Mouse (Mus musculus) Patski (cell line): ENCODE measurements around the gene Unc13b. TPM values are rescaled to one million over a fixed set of nuclear protein-coding genes. Genes with fewer than 3 reads are reported as not detected.

Experiments used
- ATAC-seq: fragments of 100-300 bp; one replicate; pipeline ENCODE4 v1.8.0; 2021
- CTCF ChIA-PET: fragments of 350-600 bp; sonication (Branson Sonifier 250); formaldehyde crosslinking; loops from one replicate; lab custom pipeline; 2022; ENCODE audit warnings: inconsistent platforms; lab: Charles Lee
- POLR2A ChIA-PET: fragments of 350-600 bp; sonication (Branson Sonifier 250); formaldehyde crosslinking; loops from one replicate; lab custom pipeline; 2022; ENCODE audit warnings: antibody characterized with exemption, inconsistent platforms; lab: Charles Lee
- DNase-seq: peaks from one replicate; pipeline ENCODE4 v3.0.0-alpha.2; 2011; ENCODE audit warnings: low read depth, low spot score
- H3K27me3 ChIP-seq: fragments of 371-371 bp; one replicate; pipeline ENCODE4 v1.5.1; 2021
- CTCF ChIP-seq: fragments of 100-300 bp; IDR thresholded peaks from one replicate; pipeline ENCODE4 v1.5.1; 2021
- in situ Hi-C: fragments of 300-500 bp; cut with MboI; formaldehyde crosslinking; loops from 3 replicates; pipeline ENCODE4 v1.11.1; 2018; ENCODE audit warnings: low pct_unique_long_range_greater_than_20kb, mixed read lengths
- polyA plus RNA-seq: library from polyadenylated mRNA; unstranded; gene quantifications from one replicate; pipeline ENCODE4 v1.2.3, GENCODE M21; 2021

Gene Unc13b
- polyA plus RNA-seq, 1 experiment from 2014 or later = 8.2 TPM

DNA sequence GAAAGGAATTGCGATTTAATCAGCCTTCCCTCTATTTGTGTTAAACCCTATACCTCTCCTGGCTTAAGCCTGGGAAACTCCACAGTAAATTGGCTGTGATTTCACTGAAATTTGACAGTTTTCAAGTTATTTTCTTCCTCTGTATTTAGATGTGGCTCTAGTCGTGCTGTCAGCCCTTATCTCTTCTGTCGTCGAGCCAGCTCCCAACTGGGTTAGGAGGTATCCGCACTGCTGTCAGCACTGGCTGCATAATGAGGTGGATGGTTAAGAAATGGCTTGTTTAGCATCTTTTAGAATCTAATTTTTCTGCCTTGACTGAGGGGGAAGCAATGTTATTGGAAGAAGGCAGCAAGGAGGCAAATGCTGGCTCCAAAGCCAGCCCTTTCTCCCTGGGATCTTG, 148.2 kb downstream of the Unc13b start:
- ChIA-PET CTCF (no interaction called here), POLR2A (interaction anchor here (0.6 kb wide), 1 partner anchor 21 kb away, joined by 4 read pairs; no protein-coding TSS in a partner anchor)
- no peak for TF ChIP-seq CTCF
- DNase-seq (no peak), ATAC-seq (no peak)
- H3K27me3 ChIP-seq = no peaks in the 10 kb centered on the region
- in situ Hi-C loops = no loop called here

DNA sequence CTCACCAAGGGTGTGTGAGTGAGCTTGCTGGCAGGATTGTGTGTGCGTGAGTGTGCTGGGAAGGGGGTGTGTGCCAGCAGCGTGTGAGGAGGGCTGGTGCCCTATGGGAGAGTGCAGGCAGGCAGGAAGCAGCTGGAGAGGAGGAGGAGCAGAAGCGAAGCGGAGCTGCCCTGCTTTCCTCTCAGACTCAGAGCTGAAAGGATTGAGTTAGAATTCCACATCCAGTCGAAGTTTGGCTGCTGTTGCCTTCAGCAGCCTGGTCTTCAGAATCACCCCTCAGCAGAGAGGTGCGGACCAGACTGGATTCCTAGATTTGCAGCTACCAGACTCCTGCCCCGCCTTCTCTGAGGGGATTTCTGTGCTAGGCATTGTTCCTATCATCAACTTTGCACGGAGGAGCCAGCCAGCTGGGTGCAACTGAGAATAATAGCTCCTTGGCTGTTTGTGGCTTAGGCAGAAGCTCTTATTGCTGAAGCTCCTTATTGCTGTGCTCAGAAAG, 150.4 kb downstream of the Unc13b start:
- DNase-seq (no peak), ATAC-seq (no peak)
- CTCF ChIA-PET = interaction anchor here (1.6 kb wide), 1 partner anchor 28 kb away, joined by 3 read pairs; no protein-coding TSS in a partner anchor
- H3K27me3 ChIP-seq = no peaks in the 10 kb centered on the region
- TF ChIP-seq CTCF = no peak
- in situ Hi-C loops = no loop called here
- POLR2A ChIA-PET = no interaction called here

DNA sequence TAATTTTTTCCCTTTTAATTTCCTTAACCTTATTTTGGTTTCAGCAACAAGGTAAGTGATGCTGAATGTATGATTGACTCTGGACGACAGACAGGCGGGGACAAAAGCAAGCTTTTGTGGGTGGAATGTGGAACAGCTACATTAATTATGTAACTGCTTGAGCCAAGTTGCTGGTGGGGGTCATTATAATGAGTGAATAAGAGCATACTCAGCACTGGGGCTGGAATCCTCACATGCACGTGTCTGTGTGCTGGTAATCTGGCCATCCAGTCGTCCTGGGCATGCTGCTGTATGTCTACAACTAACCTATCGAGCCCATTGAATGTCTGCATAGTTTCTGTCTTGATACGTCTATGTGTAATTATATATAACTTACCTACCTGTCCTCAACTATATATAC, 150.9 kb downstream of the Unc13b start:
- CTCF ChIA-PET = interaction anchor here (1.6 kb wide), 1 partner anchor 28 kb away, joined by 3 read pairs; no protein-coding TSS in a partner anchor
- in situ Hi-C loops = loop anchor here (5.0 kb wide), 1 partner anchor 32 kb away; no protein-coding TSS in a partner anchor
- POLR2A ChIA-PET = no interaction called here
- TF ChIP-seq CTCF = no peak
- ATAC-seq (no peak), DNase-seq (no peak)
- H3K27me3 ChIP-seq = no peaks in the 10 kb centered on the region

DNA sequence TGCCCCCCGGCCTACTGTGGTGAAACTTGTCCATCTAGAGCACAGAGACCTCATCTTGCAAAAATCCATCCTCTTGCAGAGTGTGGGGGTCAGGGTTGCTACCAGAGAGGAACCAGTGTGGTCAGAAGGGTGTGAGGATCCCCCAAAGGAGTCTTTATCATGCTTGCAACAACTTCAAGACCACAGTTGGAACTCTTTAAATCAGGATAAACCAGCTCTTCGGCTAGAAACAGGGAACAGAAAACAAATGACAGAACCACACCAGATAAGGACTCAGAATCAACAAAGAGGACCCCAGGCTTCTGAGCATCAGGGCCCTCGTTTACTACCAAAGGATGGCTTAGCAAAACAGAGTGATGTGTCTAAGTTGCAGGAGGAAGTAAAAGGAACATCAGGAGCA, 157.7 kb downstream of the Unc13b start:
- H3K27me3 ChIP-seq = no peaks in the 10 kb centered on the region
- in situ Hi-C loops = no loop called here
- ChIA-PET POLR2A (no interaction called here), CTCF (no interaction called here)
- no peak for ATAC-seq
- DNase-seq = no peak
- TF ChIP-seq CTCF = no peak

GRCm38 (mm10) chr4:43217997-43218396, 159.2 kb downstream of the Unc13b start:
- POLR2A ChIA-PET = no interaction called here
- CTCF ChIA-PET = interaction anchor here (1.0 to 1.2 kb wide), 2 partner anchors 12 to 17 kb away, joined by 3 read pairs; no protein-coding TSS in a partner anchor
- no peaks in the 10 kb centered on the region for H3K27me3 ChIP-seq
- ATAC-seq = no peak
- in situ Hi-C loops = no loop called here
- TF ChIP-seq CTCF = no peak
- no peak for DNase-seq

DNA sequence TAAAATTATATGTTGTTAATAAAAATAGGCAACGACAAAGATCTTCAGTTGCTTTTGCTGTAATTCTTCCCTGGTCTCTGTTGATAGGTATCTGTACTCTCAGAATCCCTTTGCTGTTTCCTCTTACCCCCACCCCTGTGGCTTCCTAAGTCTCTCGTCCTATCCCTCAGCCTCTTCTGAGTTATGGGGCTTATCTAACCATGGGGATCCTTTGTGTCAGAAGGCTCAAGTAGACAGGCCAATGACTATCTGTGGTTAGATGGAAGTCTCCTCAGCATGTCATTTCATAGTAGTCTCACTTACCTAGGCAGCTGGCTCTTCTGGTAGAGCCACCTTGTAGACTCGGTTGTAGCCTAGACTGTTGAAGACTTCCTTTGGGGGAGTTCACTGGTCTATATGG, 173.1 kb downstream of the Unc13b start:
- ChIA-PET CTCF (no interaction called here), POLR2A (no interaction called here)
- H3K27me3 ChIP-seq = no peaks in the 10 kb centered on the region
- in situ Hi-C loops = no loop called here
- ATAC-seq (no peak), DNase-seq (no peak)
- no peak for TF ChIP-seq CTCF

- no peak for ATAC-seq
- POLR2A ChIA-PET = no interaction called here
- CTCF ChIA-PET = no interaction called here
- no peak for DNase-seq
- TF ChIP-seq CTCF = no peak
- H3K27me3 ChIP-seq = no peaks in the 10 kb centered on the region
- in situ Hi-C loops = no loop called here
Measured at GRCm38 (mm10) chr4:43232985-43233384, 174.2 kb downstream of the Unc13b start.

- ChIA-PET CTCF (no interaction called here), POLR2A (no interaction called here)
- no peak for TF ChIP-seq CTCF
- in situ Hi-C loops = no loop called here
- ATAC-seq (no peak), DNase-seq (no peak)
- no peaks in the 10 kb centered on the region for H3K27me3 ChIP-seq
Measured at GRCm38 (mm10) chr4:43233489-43233888, 174.7 kb downstream of the Unc13b start.

GRCm38 (mm10) chr4:43236898-43237297, 178.1 kb downstream of the Unc13b start:
- TF ChIP-seq CTCF = no peak
- in situ Hi-C loops = no loop called here
- ATAC-seq = no peak
- POLR2A ChIA-PET = no interaction called here
- CTCF ChIA-PET = no interaction called here
- no peaks in the 10 kb centered on the region for H3K27me3 ChIP-seq
- DNase-seq = no peak

DNA sequence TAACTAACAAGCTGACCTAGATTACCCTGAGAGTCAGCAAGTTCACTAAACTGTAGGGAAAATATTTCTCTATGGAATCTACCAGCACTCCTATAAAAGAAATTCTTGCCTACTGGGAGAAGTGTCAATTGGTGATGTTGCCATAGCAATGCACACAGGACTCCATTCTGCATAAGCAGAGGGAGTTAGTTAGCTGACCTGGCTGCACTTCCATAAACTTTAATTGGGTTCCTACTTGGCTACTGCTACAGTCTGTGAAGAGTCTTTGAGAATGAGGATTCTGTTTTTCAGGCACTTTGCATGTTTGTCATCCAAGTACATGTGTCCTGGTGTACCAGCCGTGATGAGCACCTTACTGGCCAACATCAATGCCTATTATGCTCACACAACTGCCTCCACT, 182.0 kb downstream of the Unc13b start:
- DNase-seq = no peak
- in situ Hi-C loops = loop anchor here (10.0 kb wide), 1 partner anchor 176 kb away; no protein-coding TSS in a partner anchor
- no peak for TF ChIP-seq CTCF
- ATAC-seq = no peak
- CTCF ChIA-PET = no interaction called here
- POLR2A ChIA-PET = no interaction called here
- no peaks in the 10 kb centered on the region for H3K27me3 ChIP-seq

GRCm38 (mm10) chr4:43244022-43244421, 185.3 kb downstream of the Unc13b start:
- in situ Hi-C loops = loop anchor here (10.0 kb wide), 1 partner anchor 179 kb away; no protein-coding TSS in a partner anchor
- DNase-seq (no peak), ATAC-seq (no peak)
- TF ChIP-seq CTCF = peak; percentile 33
- no peaks in the 10 kb centered on the region for H3K27me3 ChIP-seq
- ChIA-PET CTCF (interaction anchor here (1.2 to 1.7 kb wide), 4 partner anchors 14 to 197 kb away, joined by 3 to 6 read pairs (median 4); no protein-coding TSS in a partner anchor), POLR2A (no interaction called here)
